Mouse (Mus musculus): ENCODE measurements at regions not wholly inside any gene's neighbourhood (a gene's known extent, or its start where the extent isn't known, plus 50 kb on each side); places are given as distances from the start of the nearest gene placed in this dataset.
"Not testable (repeated sequence)": the region's sequence is repeated elsewhere in the genome, so short reads cannot be mapped to it uniquely, and the experiment has no call there.

DNA sequence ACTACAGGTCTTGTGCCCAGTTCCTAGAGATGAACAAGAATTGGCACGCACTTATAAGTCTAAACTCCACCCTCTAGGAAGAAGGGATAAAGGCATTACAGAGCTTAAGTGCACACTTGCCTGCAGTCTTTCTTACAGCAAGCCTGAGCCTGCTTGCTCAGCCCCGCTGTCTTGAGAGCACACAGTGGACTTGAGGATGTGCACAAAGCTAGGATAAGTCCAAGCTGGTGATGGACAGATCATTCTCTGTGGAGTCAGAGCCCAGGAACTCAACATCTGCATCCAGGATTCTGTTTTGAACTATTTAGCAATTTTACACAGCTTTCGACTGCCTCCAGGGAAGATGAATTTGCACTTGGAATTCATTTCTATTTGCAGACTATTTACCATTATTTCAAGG, 452.8 kb upstream of the Id2 start:
- intact Hi-C loops (cut with DNase I): no loop called here
- no peak for DNase-seq (ENCODE audit: low spot score in 2 of 2)

DNA sequence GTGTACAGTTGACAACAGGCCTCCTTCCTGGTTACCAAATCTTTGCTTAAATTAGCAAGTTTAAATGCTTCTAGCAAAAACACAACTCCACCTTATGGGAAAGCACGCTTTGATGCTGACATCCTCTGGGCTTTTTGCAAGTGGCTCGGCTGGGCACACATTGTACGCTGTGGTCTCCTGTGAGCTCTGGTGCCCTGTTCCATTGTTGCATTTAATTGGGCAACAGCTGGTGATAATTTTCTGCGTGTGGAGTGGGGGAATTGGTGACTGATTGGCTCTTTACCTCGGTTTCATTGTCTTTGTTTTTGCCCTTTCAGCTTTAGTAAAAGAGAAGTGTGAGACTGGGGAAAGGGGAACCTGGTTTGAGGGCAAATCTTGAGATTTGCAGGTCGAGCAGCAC, 447.3 kb upstream of the Id2 start:
- intact Hi-C loops (cut with DNase I): no loop called here
- no peak for DNase-seq (ENCODE audit: low spot score in 2 of 2)

DNA sequence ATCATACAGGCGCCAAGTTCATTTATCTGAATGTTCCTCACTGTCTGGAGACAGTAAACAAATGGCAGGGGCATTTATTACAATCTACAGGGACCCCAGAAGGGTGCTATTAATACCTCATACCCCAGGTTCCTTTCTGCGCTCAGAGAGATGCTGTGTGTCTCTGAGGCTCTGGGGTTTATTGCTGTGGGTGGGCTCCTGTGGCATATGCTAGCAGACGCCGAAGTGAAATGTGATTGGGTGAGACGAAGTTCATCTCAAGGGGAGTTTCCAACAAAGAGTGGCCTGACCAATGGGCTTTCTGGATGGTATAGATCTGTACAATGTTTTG, 437.6 kb upstream of the Id2 start:
- intact Hi-C loops (cut with DNase I): no loop called here
- no peak for DNase-seq (ENCODE audit: low spot score in 2 of 2)

DNA sequence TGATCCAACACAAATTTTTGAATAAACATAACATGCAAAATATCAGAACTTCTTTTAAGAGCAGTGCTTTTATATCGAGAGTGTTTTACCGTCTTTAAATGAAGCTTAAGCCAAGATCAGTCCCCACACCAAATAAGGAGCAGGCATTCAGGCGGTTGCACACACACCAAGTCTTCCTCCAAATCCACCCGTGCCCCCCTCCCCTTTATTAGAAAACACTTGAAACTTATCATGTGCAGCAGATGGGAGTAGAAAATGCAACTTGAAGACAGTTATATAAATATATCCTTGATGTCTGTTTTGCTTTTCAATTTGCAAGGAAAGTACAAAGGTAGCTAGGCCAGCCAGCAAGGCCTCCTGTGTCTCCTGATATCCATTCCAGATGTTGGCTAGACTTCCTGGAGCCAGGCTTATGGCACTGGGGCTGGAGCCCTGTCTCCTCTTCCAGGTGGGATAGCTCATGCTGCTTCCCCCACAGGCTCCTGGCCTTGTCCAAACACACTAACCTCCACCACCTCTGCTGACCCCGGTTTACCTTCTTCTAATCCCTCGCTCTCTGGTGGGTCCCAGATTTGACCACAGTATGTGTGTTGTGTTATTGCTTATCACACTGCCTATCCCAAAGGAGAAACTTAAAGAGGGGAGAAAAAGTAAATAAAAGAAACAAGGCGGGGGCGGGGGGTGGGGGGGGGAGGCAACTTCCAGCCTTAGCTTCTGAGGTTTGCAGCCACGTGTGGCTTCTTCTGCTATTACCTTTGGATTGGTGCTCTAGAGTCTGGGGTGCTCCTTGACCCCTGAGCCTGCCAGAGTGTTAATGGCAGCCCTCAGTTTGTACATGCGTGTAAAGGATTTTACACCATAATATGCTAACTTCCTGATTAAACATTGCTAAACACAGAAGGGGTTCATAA, 437.0 kb upstream of the Id2 start:
- no peak for DNase-seq (ENCODE audit: low spot score in 2 of 2)
- intact Hi-C loops (cut with DNase I): no loop called here

DNA sequence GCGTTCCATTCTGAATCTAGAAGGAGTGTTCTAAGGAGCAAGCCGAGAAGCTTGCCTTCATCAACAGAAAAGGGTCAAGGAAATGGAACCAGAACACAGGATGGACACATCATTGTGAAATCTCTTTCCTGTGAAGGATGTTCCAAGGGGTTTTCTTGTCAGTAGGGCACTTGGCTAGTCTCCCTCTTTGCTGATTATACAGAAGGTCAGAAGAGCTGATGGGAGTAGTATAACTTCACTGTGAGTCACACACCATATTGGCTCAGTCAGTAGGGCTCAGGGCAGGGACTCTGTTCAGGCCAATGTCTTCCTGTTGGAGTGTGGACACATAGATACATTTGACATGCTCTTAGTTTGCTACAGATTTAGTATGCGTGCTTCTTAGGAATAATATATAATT, 433.5 kb upstream of the Id2 start:
- intact Hi-C loops (cut with DNase I): no loop called here

DNA sequence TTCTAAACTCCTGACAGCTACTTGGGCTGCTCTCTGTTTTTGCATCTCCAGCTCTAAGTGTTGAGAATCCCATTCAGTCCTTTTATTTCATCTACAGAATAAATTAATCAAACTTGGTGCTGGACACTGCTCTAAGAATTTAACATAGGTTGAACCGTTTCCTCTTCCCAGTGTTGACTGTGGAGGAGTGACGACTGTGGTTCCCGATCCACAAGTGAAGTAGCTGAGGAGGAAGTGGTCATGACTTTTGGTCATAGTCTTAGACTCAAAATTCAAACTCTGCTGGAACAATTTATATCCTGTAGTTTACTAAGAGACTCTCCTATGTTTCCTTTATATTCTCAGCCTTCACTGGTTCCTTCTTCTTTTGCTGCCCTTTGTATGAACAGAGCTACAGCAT, 432.6 kb upstream of the Id2 start:
- no peak for DNase-seq (ENCODE audit: low spot score in 2 of 2)
- intact Hi-C loops (cut with DNase I): no loop called here

More for the DNA sequence above, 433.5 kb upstream of the Id2 start:
- no peak for DNase-seq (ENCODE audit: low spot score in 2 of 2)

DNA sequence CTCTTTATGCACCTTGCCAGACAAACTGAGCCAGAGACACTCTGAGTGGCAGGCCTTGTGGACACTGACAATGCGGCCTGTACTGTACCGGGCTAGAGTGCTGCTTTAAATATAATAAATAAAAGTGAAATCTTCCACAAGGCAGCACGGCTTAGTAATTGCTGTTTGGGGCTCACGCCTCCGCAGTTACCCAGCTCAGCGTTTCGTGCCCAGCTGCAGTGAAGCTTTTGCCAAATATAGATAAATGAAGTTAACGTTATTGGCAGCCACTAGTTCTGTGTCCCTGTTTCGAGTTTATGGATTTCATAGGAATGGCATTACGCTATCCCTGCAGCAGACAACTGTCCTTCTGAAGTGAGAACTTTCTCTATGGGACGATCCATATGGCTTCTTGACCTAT, 429.7 kb upstream of the Id2 start:
- DNase-seq (ENCODE audit: low spot score in 2 of 2): peak; percentile 56 to 63
- intact Hi-C loops (cut with DNase I): no loop called here

DNA sequence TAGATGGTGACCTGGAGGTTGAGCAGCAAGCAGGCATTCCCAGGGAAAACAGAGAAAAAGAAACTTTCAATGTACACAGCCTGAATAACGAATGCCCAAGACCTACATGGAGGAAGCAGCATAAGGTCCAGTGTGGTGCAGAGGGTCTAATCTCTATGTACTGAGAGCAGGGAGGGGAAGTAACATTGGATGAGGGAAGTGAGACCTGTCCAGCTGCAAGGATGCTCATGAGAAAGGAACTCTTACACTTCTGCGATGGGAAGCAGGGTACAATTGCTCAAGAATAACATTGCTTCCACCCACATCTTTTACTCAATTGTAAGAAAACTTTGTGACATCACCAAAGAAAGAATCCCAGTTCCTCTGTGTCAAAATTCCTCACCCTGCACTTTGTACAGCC, 419.8 kb upstream of the Id2 start:
- DNase-seq (ENCODE audit: low spot score in 2 of 2): no peak
- intact Hi-C loops (cut with DNase I): no loop called here

DNA sequence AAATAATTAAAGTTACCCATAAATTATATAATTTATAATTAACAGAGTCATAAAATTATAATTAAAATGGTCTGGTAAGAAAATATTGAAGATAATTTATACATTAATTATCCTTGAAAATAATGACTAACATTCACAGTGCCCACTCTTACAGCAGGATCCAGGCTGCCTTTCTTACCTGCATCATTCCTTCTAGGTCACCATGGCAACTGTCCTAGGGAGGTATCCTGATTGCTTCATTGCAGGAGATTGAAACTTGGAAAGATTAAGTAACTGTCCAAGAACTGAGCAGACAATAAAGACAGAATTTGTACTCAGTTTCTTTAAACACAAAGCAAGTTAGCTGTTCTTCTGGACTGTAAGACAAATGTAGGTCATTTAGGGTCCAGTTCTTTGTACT, 416.7 kb upstream of the Id2 start:
- intact Hi-C loops (cut with DNase I): no loop called here
- DNase-seq (ENCODE audit: low spot score in 2 of 2): no peak

DNA sequence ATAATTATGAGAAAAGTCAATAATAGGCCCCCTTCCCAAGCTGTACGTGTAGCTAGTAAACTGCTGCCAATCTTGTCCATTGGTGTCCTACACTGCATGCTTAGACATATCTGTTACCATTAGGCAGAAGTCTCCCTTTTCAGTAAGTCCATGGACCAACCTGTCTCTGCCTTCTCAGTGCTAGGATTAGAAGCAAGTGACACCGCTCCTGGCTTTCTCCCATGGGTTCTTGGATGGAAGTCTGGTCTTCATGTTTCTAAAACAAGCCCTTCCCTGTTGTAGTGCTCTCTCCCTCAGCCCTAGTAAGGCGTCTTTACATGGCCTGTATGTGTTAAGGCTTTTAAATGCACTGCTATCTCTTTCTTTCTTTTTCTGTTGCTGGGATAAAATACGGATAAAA, 412.7 kb upstream of the Id2 start:
- intact Hi-C loops (cut with DNase I): no loop called here
- no peak for DNase-seq (ENCODE audit: low spot score in 2 of 2)

DNA sequence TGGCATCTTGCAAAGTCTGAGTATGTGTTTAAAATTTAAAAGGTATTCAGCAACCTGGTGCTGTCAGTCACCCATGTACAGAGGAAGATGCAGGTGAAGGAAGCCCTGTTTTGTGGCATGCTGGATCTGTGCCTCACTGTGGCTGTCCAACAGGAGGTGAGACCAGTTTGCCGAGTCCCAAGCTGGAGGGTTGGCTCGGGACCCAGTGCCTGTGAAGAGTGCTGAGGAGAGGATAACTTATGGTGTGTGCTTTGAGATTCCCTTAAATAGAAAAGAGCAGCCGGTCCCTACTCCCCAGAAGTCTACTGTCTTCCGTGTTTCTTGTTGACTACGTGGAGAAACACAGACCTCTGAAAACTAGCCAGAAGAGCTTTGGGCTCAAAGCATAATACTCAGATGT, 396.3 kb upstream of the Id2 start:
- intact Hi-C loops (cut with DNase I): no loop called here
- DNase-seq (ENCODE audit: low spot score in 2 of 2): peak in 1 of 2 experiments; percentile 37

DNA sequence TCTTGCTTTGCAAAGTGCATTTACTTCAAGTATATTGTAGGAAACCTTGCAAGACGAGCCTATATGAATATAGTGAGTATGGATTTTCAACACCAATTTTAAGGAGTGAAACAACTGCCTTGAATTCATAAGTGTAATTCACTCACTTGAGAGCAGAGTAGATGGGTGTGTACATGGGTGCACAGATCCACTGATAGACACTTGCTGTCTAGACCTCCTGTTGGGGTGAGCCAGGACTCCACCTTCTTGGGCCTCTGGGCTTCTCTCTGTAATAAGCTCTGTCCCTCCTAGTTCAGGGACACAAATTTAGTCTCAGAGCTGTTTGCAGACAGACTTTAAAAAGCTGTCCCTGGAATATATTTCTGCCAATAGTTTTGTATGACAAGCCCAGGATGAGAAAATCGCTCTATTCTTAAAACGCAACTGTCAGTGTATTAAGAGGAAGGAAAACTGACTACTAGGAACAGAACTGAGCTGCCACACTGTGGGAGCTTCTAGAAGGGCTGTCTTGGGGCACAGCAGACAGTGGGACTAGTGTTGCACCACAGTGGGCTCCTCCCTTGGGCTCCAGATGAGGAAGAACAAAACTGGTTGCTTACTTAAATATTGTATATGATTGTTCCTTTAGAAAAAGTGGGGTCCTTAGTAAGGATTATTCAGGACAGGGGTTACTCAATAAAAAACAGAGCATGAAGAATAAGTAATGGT, 395.7 kb upstream of the Id2 start:
- no peak for DNase-seq (ENCODE audit: low spot score in 2 of 2)
- intact Hi-C loops (cut with DNase I): no loop called here

DNA sequence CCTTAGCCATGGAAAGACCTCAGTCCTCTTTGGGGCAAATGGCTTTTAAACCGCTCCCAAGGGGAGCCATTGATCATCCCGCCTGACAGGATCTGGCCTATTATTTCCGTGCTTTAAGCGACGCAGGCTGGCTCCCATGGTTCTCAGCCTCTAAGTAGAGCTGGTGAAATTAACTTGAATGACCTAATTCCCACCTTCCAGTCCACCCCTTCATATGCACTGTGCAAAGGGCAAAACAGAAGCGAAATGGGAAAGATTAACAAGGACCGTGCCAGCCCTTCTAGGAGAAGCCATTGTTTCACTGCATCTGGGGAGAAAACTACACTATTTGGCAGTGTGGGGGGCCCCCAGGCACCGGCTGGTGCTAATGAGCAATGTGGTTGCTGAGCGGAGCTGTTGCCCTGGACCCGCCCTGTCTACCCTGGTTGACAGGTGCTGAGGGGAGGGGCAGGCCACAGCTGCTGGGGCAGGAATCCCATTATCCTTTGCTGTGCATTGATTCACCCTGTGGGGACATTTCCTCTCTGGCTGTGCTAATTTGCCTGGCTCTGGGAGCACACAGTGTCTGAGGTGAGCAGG, 378.3 kb upstream of the Id2 start:
- no peak for DNase-seq (ENCODE audit: low spot score in 2 of 2)
- intact Hi-C loops (cut with DNase I): no loop called here

DNA sequence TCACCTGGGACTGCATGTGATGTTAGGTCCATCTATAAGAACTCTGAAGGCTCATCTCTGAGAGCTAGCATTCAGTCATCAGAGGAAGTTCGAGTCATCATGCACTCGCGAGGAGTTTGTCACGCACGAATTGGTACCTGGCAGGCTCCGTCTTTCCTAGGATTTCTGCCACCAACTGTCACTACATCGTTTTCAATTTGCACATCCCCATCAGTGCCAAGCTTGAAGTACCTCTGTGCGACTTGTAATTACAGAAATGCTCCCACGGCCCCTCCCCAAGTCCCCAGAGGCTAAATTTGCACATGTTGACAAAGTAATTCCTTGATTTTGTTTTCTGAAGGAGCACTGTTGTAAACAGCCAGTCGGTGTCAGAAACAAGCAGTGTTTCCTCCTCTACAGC, 372.2 kb upstream of the Id2 start:
- intact Hi-C loops (cut with DNase I): loop anchor here (5.0 kb wide), 2 partner anchors 282 to 372 kb away; partner anchors contain the start of gene Id2
- DNase-seq (ENCODE audit: low spot score in 2 of 2): peak in 1 of 2 experiments; percentile 55

DNA sequence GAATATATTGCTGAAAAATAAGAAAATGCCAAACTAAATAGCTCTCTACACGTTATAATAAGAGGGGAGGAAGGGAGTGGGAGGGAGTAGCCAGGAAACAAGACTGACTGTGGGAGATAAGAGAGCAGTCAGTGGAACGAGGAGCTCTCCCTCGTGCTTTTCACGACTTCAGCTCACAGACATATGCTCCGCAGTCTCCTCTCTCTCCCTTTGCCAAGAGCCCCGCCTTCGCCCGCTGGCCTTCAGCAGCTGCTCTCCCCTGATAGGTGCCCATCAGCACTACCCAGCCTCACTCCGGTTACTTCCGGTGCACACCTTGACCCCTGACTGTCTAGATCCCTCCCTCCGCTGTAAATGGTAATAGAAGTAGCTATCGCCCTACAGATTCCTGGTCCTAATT, 370.8 kb upstream of the Id2 start:
- peak; percentile 32 to 87 for DNase-seq (ENCODE audit: low spot score in 2 of 2)
- intact Hi-C loops (cut with DNase I): loop anchor here (5.0 kb wide), 2 partner anchors 280 to 370 kb away; partner anchors contain the start of gene Id2

DNA sequence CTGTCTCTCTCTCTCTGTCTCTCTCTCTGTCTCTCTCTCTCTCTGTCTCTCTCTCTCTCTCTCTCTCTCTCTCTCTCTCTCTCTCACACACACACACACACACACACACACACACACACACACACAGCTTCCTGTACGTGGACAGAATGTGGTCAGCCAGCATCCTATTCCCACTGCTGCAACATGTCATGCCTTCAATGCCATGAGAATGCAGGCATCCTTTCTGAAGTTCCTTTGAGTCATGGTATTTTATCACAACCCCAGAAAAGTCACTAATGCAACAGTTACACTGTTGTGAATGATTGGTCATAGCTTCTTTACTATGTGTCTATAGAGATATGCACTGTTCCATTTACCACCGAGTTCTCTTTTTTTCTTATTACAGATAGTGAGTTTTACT, 365.8 kb upstream of the Id2 start:
- DNase-seq (ENCODE audit: low spot score in 2 of 2); intact Hi-C loops (cut with DNase I): not testable (repeated sequence)

DNA sequence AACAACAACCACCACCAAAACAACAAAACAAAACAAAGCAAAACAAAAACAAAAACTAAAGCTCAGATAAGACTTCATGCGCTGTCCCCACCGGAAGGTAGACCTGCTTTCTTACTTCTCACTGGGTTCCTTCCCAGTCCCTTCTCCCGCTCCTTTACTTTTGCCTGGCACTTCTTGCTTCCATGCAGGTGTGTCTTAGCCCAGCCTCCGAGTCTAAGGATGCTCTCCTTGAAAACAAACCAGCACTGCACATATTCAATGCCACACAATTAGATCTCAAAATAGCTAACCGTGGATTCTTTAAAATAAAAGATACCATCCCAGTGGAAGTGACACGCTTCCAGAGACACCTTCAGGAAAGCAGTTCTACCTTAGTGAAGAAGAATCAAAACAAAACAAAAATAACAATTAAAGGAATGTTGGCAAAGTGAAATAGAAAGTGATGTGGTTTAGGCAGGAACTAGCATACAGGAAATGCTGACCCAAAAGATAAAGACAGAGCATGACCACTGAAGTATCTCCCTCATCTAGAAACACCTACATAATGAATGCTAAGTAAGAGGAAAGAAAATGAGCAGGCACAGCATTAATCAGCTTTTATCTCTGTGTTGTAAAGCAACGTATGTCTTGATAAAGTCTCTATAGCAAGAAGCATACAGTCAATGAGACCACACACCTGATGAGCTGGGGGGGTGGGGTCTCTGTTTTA, 358.5 kb upstream of the Id2 start:
- intact Hi-C loops (cut with DNase I): no loop called here
- no peak for DNase-seq (ENCODE audit: low spot score in 2 of 2)

DNA sequence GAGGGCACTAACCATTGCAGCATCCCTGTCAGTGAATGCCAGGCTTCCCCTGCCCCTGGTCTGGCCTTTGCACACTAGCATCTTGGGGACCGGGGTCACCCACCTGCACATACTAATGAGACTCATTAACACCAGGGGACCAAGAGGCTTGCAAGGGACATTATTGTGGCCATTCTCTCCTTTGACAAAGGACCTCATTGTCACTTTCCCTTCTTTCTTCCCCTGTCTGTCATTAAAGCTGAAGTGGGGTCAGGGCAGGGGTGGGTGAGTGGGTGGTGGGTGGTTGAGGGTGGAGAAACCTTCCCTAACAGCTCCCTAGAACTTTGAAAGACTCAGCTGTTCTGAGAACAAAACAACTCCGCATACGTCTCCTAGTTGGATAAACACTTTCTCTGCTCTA, 356.4 kb upstream of the Id2 start:
- intact Hi-C loops (cut with DNase I): no loop called here
- DNase-seq (ENCODE audit: low spot score in 2 of 2): no peak

DNA sequence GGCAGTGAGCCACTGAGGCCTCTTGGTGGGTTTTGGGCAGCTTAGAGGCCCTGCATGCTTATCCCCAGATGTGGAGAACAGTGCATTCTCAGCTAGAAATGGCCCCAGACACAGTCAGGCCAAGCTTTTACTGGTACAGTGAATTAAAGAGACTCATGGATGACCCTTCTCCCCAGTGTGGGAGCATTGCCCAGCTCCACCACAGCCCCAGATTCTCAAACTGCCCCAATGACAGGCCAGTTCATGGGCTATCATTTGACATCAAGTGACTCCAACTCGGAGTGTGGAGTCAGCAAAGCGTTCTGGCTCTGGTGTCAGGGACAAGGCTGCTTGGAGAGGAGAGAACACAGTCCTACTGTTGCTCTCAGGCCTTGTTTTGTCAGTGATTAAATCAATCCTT, 354.2 kb upstream of the Id2 start:
- intact Hi-C loops (cut with DNase I): no loop called here
- DNase-seq (ENCODE audit: low spot score in 2 of 2): no peak

DNA sequence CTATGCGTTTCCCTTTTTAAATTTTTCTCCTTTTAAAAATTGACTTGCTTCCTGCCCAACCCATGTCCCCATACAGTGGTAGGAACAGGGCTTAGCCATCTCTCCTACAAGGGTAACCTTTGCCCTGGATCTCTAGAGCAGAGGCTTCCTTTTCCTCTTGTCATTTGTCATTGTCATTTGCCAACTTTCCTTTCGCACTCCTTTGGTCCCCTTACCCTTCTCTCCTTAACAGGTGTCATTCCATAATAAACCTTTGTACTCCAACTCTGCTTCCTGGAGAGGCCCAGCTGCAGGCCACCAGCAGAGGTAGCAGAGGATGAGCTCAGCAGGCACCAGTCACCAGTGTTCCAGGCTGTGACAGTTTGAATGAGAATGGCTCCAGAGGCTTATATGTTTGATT, 347.4 kb upstream of the Id2 start:
- intact Hi-C loops (cut with DNase I): no loop called here
- no peak for DNase-seq (ENCODE audit: low spot score in 2 of 2)
